Mouse (Mus musculus) heart, embryonic 12.5 days (tissue): ENCODE measurements at regions not wholly inside any gene's neighbourhood (a gene's known extent, or its start where the extent isn't known, plus 50 kb on each side); places are given as distances from the start of the nearest gene placed in this dataset.
A peak's percentile ranks its signal among the peaks of the same experiment; 100 is the strongest.

ENCODE experiments used
- ATAC-seq: fragments of 200-750 bp; cut with Nextera tagmentation; 2 replicates; pipeline ENCODE4 v1.8.0; 2017; ENCODE audit warnings: moderate TSS enrichment, moderate library complexity; ENCODE audit not compliant: insufficient number of reproducible peaks, low FRiP score
- H3K27ac ChIP-seq: fragments of 300-500 bp; sonication (generic); 2 replicates; pipeline ENCODE4 v1.5.1; 2016; ENCODE audit warnings: mild to moderate bottlenecking, moderate library complexity; ENCODE audit not compliant: poor library complexity, severe bottlenecking
- H3K27me3 ChIP-seq: fragments of 300-500 bp; sonication (generic); replicated peaks from 2 replicates; pipeline ENCODE4 v1.6.1; 2016; ENCODE audit warnings: mild to moderate bottlenecking, moderate library complexity
- H3K36me3 ChIP-seq: fragments of 300-500 bp; sonication (generic); 2 replicates; pipeline ENCODE4 v1.6.1; 2016; ENCODE audit warnings: mild to moderate bottlenecking, moderate library complexity
- H3K4me1 ChIP-seq: fragments of 300-500 bp; sonication (generic); replicated peaks from 2 replicates; pipeline ENCODE4 v1.6.1; 2016; ENCODE audit warnings: mild to moderate bottlenecking
- H3K4me2 ChIP-seq: fragments of 300-500 bp; sonication (generic); 2 replicates; pipeline ENCODE4 v1.6.1; 2016; ENCODE audit warnings: mild to moderate bottlenecking, moderate library complexity
- H3K4me3 ChIP-seq: fragments of 300-500 bp; sonication (generic); 2 replicates; pipeline ENCODE4 v1.5.1; 2016; ENCODE audit warnings: mild to moderate bottlenecking
- H3K9ac ChIP-seq: fragments of 300-500 bp; sonication (generic); 2 replicates; pipeline ENCODE4 v1.6.1; 2016; ENCODE audit warnings: mild to moderate bottlenecking, moderate library complexity
- H3K9me3 ChIP-seq: fragments of 300-500 bp; sonication (generic); replicated peaks from 2 replicates; pipeline ENCODE4 v1.6.1; 2016; ENCODE audit warnings: mild to moderate bottlenecking, moderate library complexity
- WGBS: fragments of 180-500 bp; shearing (Covaris S2); methylation state at CpG from one replicate; pipeline ENCODE4 v1.1.7; 2016; 5-methylcytosine and 5-hydroxymethylcytosine counted together

DNA sequence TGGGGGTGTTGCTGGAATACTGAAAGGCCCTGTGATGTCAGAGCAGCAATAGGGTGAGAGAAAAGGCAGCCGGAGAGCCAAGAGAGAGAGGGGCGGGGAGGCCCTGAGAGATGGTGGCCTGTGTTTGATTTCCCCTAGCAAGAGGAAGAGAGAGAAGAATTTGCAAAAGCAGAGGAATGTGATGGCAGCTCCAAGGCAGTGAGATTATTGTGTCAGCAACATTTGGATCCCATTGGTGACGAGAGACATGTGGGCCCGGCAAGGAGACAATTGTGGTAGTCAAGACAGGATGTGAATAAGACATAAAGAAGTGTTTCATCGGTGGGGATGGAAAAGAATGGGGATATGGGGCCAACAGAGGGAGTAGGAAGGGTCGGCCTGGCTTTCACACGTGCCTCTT, 138.3 kb downstream of the Zfp36l1 start:
- WGBS, result 27% methylated on average over 7 of the region's 7 CpGs
- no peak for ATAC-seq
- H3K4me1 ChIP-seq, result peaks cover 52% of the 10 kb centered on the region

GRCm38 (mm10) chr12:79973566-79974230, 139.1 kb downstream of the Zfp36l1 start:
- Histone ChIP-seq H3K4me3 (no peak overlapping the region), H3K36me3 (no peaks in the 10 kb centered on the region), H3K4me2 (no peak overlapping the region), H3K27me3 (no peaks in the 10 kb centered on the region), H3K9ac (no peak overlapping the region), H3K9me3 (0 out of 2 replicates have a peak, but pooled peaks cover 2% of the 10 kb centered on the region), H3K4me1 (peaks cover 58% of the 10 kb centered on the region), H3K27ac (peak overlapping the region; percentile 25)
- ATAC-seq, result no peak
- whole genome bisulfite sequencing, result 58% methylated on average over 7 of the region's 7 CpGs

More for the DNA sequence above, 138.3 kb downstream of the Zfp36l1 start:
- no peak overlapping the region for H3K4me2 ChIP-seq
- no peak overlapping the region for H3K4me3 ChIP-seq
- no peaks in the 10 kb centered on the region for H3K27me3 ChIP-seq
- no peak overlapping the region for H3K9ac ChIP-seq
- no peaks in the 10 kb centered on the region for H3K36me3 ChIP-seq
- peak overlapping the region; percentile 49 for H3K27ac ChIP-seq
- 0 out of 2 replicates have a peak, but pooled peaks cover 2% of the 10 kb centered on the region for H3K9me3 ChIP-seq

DNA sequence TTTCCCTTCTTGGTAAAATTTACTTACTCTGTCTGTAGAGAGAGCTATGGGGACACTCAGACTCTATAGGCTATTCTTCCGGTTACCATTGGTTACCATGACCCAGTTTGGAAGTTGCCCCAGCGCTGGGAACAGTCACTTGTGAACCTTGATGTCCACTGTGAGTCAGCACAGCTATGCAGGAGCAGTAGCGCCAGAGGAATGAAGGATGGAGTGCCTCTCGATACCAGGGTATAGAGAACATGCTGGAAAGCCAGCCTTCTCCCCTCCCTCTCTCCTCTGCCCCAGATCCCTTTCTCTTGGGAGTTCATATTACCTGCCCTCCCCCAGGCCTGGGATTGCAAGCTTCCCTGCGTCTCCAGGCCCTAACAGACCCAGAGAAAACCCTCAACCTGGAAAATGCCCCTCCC, 141.8 kb downstream of the Zfp36l1 start:
- no peak for ATAC-seq
- Histone ChIP-seq H3K9ac (peak overlapping the region; percentile 31; the same call in 1 of the 2 replicates), H3K36me3 (no peaks in the 10 kb centered on the region), H3K9me3 (0 out of 2 replicates have a peak, but pooled peaks cover 2% of the 10 kb centered on the region), H3K4me2 (no peak overlapping the region), H3K4me1 (peaks cover 80% of the 10 kb centered on the region), H3K27ac (peak overlapping the region; percentile 52; the same call in 1 of the 2 replicates), H3K4me3 (no peak overlapping the region), H3K27me3 (no peaks in the 10 kb centered on the region)
- WGBS, result 48% methylated on average over 5 of the region's 5 CpGs

DNA sequence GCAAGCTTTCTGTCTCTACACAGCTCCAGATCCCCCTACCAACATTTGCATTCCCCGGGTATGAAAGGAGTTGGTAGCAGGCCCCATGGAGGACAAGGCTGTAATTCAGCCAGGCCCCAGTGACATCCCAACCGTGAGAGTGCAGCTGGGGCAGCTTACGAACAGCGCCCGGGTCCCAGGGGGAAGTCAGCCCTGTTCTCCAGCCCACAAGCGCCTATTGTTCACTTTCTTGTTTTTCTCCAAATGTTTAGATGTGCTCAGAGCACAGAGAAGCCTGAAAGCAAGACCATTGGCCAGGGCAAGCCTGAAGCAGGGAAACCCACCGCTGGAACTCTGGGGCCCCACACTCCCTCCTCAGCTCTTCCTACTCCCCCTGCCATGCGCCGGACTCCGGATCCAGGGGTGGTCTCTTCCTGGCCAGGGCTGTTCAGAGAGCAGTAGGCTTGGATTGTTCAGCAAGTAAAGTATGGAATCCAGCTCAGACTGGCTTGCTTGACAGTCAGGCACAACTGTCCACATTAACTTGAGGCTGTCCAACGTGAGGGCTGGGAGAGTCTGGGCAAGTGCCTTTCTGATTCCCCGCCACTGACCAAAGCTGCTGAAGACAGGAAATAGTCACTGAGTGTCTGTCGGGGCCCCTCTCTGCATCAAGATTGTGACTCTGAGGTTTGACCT, 142.4 kb downstream of the Zfp36l1 start:
- H3K27ac ChIP-seq, result peak overlapping the region; percentile 52
- H3K4me3 ChIP-seq, result no peak overlapping the region
- no peaks in the 10 kb centered on the region for H3K27me3 ChIP-seq
- H3K9ac ChIP-seq, result peak overlapping the region; percentile 8; the same call in 1 of the 2 replicates
- ATAC-seq, result no peak
- no peak overlapping the region for H3K4me2 ChIP-seq
- H3K4me1 ChIP-seq, result peaks cover 80% of the 10 kb centered on the region
- WGBS, result 35% methylated on average over 13 of the region's 13 CpGs
- no peaks in the 10 kb centered on the region for H3K36me3 ChIP-seq
- 0 out of 2 replicates have a peak, but pooled peaks cover 2% of the 10 kb centered on the region for H3K9me3 ChIP-seq

DNA sequence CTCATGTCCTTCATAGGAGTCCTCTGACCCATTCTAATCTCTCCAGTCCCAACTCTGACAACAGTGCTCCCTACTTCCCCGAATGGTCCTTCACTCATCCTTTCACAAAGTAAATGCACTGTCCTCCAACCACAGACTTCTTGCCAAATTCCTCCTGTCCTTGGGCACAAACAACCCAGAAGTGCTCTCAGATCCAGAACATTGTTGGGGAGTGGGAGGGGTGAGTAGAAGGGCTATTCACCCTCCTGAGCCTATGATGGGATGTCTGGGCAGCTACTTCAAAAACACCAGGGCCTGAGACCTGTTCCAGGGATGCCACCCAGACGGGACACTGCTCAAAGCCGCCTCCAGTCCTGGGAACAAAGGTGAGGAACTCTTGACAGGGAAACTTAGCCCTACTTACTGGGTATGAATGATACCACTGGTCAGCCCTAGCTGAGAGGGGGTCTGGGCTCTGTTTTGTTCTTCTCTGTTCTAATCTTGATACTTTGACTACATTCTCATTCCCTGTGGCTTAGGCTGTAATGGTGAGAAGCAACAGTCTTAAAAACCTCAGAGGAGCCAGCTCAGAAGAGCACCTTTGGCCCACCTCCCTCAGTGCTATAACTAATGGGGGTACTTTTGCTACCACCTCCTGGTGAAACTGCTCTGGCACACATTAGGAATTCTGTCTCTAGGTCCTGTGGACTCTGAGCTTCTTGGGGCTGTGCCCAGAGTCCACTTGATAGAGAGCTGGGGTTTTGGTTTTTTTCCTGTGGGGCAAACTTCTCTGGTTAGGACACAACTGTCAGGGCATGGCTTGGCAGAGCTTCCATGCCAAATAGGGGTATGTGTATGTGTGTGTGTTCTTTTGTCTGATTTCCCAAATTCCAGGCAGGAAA, 143.2 kb downstream of the Zfp36l1 start:
- Histone ChIP-seq H3K36me3 (no peaks in the 10 kb centered on the region), H3K4me2 (no peak overlapping the region), H3K27me3 (no peaks in the 10 kb centered on the region), H3K9me3 (0 out of 2 replicates have a peak, but pooled peaks cover 2% of the 10 kb centered on the region), H3K27ac (peak overlapping the region; percentile 52), H3K4me3 (no peak overlapping the region), H3K9ac (no peak overlapping the region; the same call in 1 of the 2 replicates), H3K4me1 (peaks cover 78% of the 10 kb centered on the region)
- WGBS, result 78% methylated on average over 3 of the region's 3 CpGs
- ATAC-seq, result no peak

GRCm38 (mm10) chr12:79968676-79969075, 144.1 kb downstream of the Zfp36l1 start:
- Histone ChIP-seq H3K27ac (no peak overlapping the region), H3K27me3 (no peaks in the 10 kb centered on the region), H3K36me3 (no peaks in the 10 kb centered on the region), H3K4me3 (no peak overlapping the region), H3K4me1 (peaks cover 72% of the 10 kb centered on the region), H3K9ac (no peak overlapping the region), H3K4me2 (no peak overlapping the region), H3K9me3 (0 out of 2 replicates have a peak, but pooled peaks cover 2% of the 10 kb centered on the region)
- ATAC-seq, result no peak
- whole genome bisulfite sequencing, result 63% methylated on average over 3 of the region's 3 CpGs

DNA sequence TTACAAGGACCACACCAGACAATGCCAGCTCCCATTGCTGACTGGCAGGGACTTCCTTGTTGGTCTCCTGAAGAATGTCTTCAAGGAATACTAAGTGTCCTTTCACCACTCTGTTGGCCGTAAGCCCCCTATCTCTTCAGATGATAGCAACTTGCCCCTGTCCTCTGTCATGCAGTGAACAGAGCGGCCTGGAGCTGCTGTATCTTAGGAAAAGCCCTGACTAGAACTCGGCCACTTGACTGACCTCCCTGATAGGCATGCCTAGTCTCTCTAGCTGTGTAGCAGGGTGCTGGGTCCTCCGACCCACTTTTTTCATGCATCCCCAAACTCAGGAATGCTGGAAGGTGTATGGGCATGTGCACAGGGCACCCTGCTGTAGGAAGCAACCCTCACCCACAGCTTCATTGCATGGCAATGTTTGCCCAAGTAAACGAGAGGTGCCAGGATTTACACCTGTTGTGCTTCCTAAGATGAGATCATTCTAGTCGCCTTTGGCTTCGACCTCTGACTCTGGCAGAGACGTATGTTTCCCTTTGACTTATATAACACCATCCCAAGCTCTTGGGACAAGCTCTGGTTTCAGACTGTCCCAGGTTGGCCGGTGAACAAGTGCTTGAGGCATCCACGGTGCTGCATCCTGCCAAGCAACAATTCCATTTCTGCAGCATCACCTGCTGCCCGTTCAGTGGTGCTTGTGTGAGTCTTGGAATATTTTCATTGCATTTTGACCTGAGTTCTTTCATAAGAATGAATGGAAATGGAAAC, 145.1 kb downstream of the Zfp36l1 start:
- Histone ChIP-seq H3K4me3 (no peak overlapping the region), H3K9me3 (0 out of 2 replicates have a peak, but pooled peaks cover 2% of the 10 kb centered on the region), H3K9ac (no peak overlapping the region), H3K4me2 (0 out of 2 replicates have a peak overlapping the region, but pooled peaks have one; percentile 0), H3K27ac (peak overlapping the region; percentile 41), H3K36me3 (no peaks in the 10 kb centered on the region), H3K27me3 (no peaks in the 10 kb centered on the region), H3K4me1 (peaks cover 74% of the 10 kb centered on the region)
- ATAC-seq, result no peak
- WGBS, result 47% methylated on average over 11 of the region's 11 CpGs

GRCm38 (mm10) chr12:79966621-79967490, 146.0 kb downstream of the Zfp36l1 start:
- WGBS, result 16% methylated on average over 12 of the region's 12 CpGs
- Histone ChIP-seq H3K9ac (no peak overlapping the region), H3K4me2 (0 out of 2 replicates have a peak overlapping the region, but pooled peaks have one; percentile 0)

GRCm38 (mm10) chr12:79966289-79966615, 146.6 kb downstream of the Zfp36l1 start:
- ATAC-seq, result no peak
- Histone ChIP-seq H3K4me1 (peaks cover 68% of the 10 kb centered on the region), H3K36me3 (no peaks in the 10 kb centered on the region), H3K4me2 (peak overlapping the region; percentile 76), H3K27me3 (no peaks in the 10 kb centered on the region), H3K9me3 (no peaks in the 10 kb centered on the region), H3K4me3 (no peak overlapping the region), H3K27ac (peak overlapping the region; percentile 83), H3K9ac (peak overlapping the region; percentile 74)
- WGBS, result 31% methylated on average over 6 of the region's 6 CpGs

More at GRCm38 (mm10) chr12:79966621-79967490, 146.0 kb downstream of the Zfp36l1 start:
- no peaks in the 10 kb centered on the region for H3K27me3 ChIP-seq
- no peak for ATAC-seq
- no peaks in the 10 kb centered on the region for H3K9me3 ChIP-seq
- H3K36me3 ChIP-seq, result no peaks in the 10 kb centered on the region
- H3K27ac ChIP-seq, result peak overlapping the region; percentile 83
- peaks cover 74% of the 10 kb centered on the region for H3K4me1 ChIP-seq
- H3K4me3 ChIP-seq, result no peak overlapping the region
